Mouse (Mus musculus): ENCODE results near the gene Hnrnpc. TPM values are rescaled to one million over a fixed set of nuclear protein-coding genes. Genes with fewer than 3 reads are reported as not detected.

The Hnrnpc gene
- total RNA-seq (2014; fragmentation: Nextera tagmentation) (371 and 420 TPM in 2 replicates), total RNA-seq (2017) (758 and 809 TPM in 2 replicates)

DNA sequence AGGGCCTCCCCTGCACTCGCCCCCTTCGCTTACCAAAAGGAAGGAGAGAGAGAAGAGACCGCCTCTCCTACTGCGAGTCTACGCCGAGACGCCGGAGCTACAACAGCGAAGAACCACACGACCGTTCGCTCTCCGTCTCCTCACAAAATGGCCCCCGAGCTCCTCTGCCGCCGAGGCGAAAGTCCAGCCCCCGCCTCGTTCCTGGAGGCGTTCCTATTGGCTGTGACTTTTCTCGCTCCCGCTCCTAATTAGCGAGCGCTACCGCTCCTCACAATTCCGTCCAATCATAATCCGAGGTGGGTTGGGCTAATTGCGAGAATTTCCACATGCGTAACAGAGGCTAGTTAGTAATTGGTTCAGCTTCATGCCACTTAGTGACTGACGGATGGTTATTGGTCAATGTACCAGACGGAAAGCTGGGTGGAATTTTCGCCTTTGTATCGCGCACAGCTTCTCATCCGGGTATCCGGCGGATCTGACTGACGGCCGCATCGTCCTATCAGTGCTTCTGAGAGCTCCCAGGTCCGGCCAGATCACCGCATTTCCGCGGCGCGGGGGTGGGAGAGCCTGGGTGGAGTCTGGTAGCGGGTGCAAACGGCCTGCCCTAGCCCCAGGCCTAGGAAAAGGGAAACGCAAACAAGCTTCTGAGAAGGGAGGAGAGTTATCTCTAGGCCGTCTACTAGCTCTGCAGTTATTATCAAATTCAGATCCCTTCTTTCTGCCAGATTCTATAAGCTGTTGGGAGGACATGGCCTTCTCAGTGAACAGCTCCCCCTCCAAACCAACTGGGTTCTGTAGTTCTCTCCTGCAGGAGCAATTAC lies at the start of gene Hnrnpc:
Gene Hnrnpc (minus strand): TSS at position 173 of the 821 bp plus-strand sequence.
- peak; percentile 94 for ATAC-seq (replicated peaks; ENCODE audit: low FRiP score, low TSS enrichment, poor library complexity, severe bottlenecking)

- ATAC-seq (replicated peaks; ENCODE audit: low FRiP score, low TSS enrichment, poor library complexity, severe bottlenecking), result no peak
These were observed 48.8 kb upstream of the Hnrnpc start for GRCm38 (mm10) chr14:52152613-52153012.

DNA sequence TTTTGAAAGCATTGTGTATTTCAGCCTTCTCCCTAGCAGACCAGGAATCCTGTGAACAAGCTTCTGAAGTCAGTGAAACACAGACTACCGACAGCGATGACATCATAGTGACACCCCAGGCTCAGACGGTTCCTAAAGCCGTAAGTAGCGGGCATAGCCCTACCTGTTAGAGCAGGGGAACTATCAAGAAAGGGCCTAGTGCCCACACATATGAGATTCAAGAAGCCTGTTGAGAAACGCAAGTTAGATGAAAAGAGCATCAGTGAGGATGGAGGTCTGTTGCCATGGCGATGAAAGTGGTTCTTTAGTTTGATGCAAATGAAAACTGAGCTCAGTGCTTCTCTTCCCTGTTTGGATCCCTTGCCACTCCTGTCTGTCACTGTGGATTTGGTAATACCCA lies 48.4 kb upstream of the Hnrnpc start:
- ATAC-seq (replicated peaks; ENCODE audit: low FRiP score, low TSS enrichment, poor library complexity, severe bottlenecking), result no peak

GRCm38 (mm10) chr14:52149888-52150287 lies 46.1 kb upstream of the Hnrnpc start:
- no peak for ATAC-seq (replicated peaks; ENCODE audit: low FRiP score, low TSS enrichment, poor library complexity, severe bottlenecking)

DNA sequence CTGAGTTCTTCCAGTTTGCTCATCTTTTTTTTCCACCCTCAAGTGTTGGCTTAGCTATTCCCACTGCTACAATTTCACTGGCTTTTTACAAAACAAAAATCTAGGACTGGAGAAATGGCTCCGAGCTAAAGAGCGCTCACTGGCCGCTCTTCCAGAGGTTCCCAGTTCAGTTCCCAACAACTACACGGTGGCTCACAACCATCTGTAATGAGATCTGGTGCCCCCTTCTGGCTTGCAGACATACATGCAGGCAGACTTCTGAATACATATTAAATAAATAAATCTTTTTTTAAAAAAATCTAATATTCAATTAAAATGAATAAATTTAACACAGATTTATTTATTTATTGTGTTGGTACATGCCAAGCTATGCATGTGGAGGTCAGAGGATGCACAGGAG lies 42.7 kb upstream of the Hnrnpc start:
- ATAC-seq (replicated peaks; ENCODE audit: low FRiP score, low TSS enrichment, poor library complexity, severe bottlenecking), result no peak

GRCm38 (mm10) chr14:52144165-52144564 lies 40.3 kb upstream of the Hnrnpc start:
- ATAC-seq (replicated peaks; ENCODE audit: low FRiP score, low TSS enrichment, poor library complexity, severe bottlenecking), result no peak

DNA sequence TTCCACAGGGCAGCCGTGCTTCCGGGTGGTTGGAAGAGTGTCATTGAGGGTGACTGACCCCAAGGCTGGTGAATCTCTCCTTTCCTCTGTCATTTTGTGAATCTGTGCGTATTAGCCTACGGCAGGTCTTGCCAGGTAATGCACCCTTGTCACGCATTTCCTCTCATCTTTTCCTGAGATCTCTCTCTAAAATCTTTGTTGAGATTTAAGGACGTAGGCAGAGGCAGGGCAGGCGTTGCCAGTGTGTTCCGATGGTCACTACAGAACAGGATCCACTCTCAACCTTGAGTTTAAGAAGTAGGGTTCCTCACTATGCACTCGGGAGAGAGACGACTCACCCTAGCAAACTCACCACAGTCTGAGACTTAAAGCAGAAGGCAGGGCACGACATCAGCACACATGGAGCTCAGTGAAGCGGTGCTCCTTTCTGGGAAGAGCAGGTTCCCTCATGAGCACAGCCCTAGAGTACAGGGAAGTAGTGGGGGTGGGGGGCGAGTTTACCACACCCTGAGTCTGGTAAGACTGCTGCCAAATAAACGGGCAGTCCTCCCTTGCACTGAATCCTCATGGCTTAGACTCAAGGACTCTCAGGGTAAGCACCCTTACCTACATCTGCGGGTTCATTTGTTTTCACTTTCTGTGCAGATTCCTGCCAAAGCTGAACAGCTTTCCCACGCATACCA lies 37.8 kb upstream of the Hnrnpc start:
- peak; percentile 28; the same call in 1 of the 2 replicates for ATAC-seq (replicated peaks; ENCODE audit: low FRiP score, low TSS enrichment, poor library complexity, severe bottlenecking)

- ATAC-seq (replicated peaks; ENCODE audit: low FRiP score, low TSS enrichment, poor library complexity, severe bottlenecking), result peak; percentile 73
These were observed 37.0 kb upstream of the Hnrnpc start for GRCm38 (mm10) chr14:52140577-52141444.

GRCm38 (mm10) chr14:52133584-52133983 lies 29.8 kb upstream of the Hnrnpc start:
- ATAC-seq (replicated peaks; ENCODE audit: low FRiP score, low TSS enrichment, poor library complexity, severe bottlenecking), result peak; percentile 31

DNA sequence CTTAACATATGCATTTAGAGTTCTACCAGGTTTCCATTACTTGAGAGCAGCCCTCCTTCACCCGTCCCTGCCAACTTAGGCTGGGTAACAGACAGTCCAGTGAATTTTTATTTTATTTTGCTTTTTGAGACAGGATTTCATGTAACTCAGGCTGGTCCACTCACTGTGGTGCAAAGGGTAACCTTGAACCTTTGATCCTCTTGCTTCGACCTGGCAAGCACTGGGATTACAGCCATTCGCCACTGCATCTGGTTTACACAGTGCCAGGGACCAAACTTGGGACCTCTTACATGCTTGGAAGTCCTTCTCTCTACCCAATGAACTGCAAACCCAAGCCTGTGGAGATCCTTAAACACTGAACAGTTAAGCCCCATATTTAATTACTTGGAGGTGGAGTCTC lies 20.8 kb upstream of the Hnrnpc start:
- ATAC-seq (replicated peaks; ENCODE audit: low FRiP score, low TSS enrichment, poor library complexity, severe bottlenecking), result no peak

DNA sequence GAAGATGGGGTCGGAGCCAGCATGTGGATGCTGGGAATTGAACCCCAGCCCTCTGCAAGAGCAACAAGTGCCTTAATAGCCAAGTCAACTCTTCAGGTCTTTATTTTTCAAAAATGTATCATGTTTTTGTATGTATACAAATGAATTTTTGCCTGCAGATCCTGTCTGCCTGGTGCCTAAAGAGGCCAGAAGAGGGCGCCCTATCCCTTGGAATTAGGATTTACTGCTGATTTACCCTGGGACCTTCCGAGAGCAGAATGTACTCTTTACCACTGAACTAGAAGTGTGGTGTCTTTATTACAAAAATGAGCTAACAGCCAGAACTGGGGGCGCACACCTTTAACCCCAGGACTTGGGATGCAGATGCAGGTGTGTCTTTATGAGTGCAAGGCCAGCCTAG lies 20.1 kb upstream of the Hnrnpc start:
- ATAC-seq (replicated peaks; ENCODE audit: low FRiP score, low TSS enrichment, poor library complexity, severe bottlenecking), result peak; percentile 71

DNA sequence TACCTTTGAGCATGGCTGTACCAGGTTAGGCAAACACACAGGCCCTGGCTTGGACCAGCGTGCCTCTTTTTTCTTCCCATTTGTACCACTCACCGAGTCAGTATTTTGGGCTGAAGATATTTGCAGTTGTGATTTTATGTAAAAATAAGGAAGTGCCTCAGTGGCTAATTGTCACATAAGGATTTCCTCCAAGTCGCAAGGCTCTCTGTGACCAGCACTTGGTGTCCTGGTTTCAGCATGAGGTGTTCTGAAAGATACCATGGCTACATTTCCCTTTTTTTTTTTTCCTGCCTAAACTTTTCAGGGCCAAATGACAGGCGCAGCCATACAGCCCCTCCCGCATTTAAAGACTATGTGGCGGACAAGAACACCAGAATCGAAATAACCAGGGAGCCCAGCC lies 16.3 kb upstream of the Hnrnpc start:
- no peak for ATAC-seq (replicated peaks; ENCODE audit: low FRiP score, low TSS enrichment, poor library complexity, severe bottlenecking)

DNA sequence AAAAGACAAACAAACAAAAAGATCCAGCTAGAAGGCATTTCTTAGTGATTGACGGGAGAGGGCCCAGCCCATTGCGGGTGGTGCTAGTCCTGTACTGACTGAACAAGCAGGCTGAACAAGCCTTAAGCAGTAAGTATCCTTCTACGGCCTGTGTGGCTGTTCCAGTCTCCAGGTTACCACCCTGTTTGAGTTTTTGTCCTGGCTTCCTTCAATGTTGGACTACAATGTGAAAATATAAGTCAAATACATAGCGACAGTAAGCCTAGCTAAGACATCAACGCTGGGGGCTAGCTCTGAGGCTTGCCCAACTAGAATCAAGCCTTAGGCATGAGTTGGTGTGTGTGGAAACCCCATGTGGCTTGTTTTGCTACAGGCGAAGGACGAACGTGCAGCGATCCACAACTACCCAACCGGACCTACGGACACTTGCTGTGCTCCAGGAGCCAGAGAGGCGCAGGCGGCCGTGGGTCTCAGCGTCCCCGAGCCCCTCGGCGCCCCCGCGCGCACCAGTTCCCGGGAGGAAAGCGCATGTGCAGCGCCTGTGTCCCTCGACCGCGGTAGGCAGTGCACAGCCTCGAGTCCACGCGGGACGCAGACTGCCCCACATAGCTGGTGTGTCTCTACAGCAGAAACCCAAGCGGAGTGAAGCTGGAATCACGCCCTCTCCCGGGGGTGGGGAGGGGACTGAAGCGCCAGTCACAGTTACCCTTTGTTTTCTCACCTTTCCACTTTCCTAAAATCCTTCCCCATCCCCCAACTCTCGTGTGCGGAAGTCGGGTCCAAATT lies 15.2 kb upstream of the Hnrnpc start:
- peak; percentile 82 for ATAC-seq (replicated peaks; ENCODE audit: low FRiP score, low TSS enrichment, poor library complexity, severe bottlenecking)

DNA sequence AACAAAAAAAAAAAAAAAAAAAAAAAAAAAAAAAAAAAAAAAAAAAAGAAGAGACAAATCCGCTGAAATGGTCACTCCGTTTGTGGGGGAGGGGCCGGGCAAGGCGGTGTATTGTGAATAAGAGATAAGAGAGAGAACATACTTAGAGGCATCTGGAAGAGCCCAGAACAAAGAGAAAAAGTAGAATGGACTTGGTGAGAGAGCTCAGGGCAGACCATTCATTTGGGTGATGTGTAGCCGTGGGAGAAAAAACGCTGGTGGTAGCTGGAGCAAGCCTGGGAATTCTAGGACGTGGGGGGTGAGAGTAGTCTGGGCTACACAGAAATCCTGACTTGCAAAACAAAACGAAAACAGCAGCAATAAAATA lies 14.6 kb upstream of the Hnrnpc start:
- peak; percentile 35; the same call in 1 of the 2 replicates for ATAC-seq (replicated peaks; ENCODE audit: low FRiP score, low TSS enrichment, poor library complexity, severe bottlenecking)

DNA sequence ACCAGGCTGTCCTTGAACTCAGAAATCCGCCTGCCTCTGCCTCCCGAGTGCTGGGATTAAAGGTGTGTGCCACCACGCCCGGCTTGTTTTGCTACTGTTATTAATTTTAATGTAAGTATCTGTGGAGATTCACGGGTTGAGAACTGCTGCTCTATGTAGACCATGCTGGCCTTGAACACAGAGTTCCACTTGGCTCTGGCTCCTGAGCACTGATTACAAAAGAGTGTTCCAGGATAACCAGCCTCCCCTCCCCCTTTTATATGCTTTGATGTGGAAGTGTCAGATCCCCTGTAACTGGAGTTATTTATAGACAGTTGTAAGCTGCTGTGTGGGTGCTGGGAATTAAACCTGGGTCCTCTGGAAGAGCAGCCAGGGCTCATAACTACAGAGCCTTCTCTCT lies 13.4 kb upstream of the Hnrnpc start:
- no peak for ATAC-seq (replicated peaks; ENCODE audit: low FRiP score, low TSS enrichment, poor library complexity, severe bottlenecking)

DNA sequence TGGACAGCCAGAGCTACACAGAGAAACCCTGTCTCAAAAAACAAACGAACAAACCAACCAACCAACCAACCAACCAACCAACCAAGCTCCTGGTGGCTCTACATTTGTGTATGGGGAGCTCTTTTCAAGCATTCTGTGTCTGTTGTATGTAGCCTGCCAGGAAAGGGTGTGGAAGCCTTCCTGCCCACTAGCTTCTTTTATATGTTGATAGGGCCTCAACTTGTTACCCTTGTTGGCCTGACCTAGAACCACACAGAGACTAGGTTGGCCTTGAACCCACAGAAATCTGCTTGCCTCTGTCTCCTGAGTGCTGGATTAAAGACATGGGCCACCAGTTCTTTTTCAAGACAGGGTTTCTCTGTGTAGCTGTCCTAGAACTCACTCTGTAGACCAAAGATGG lies 10.3 kb upstream of the Hnrnpc start:
- no peak for ATAC-seq (replicated peaks; ENCODE audit: low FRiP score, low TSS enrichment, poor library complexity, severe bottlenecking)

DNA sequence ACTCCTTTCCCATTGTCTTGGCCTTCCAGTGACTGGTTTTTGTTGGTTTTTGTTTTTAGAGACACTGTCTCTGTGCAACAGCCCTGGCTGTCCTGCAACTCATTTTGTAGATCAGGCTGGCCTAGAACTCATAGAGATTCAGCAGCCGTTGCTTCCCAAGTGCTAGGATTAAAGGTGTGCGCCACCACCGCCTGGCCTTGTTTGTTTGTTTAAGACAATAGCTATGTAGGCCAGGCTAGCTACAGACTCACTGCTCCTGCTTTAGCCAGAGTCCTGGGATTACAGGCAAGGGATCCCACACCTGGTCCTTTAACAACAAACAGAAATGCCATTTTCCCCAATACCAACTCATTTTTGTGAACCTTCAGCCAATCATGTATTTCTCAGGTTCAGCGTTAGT lies 6.5 kb upstream of the Hnrnpc start, which contains the start of gene Rpgrip1:
Gene Rpgrip1 (plus strand): TSS at position 359 of the 400 bp plus-strand sequence.
- ATAC-seq (replicated peaks; ENCODE audit: low FRiP score, low TSS enrichment, poor library complexity, severe bottlenecking), result no peak

GRCm38 (mm10) chr14:52108025-52108424 lies 4.2 kb upstream of the Hnrnpc start:
- no peak for ATAC-seq (replicated peaks; ENCODE audit: low FRiP score, low TSS enrichment, poor library complexity, severe bottlenecking)

DNA sequence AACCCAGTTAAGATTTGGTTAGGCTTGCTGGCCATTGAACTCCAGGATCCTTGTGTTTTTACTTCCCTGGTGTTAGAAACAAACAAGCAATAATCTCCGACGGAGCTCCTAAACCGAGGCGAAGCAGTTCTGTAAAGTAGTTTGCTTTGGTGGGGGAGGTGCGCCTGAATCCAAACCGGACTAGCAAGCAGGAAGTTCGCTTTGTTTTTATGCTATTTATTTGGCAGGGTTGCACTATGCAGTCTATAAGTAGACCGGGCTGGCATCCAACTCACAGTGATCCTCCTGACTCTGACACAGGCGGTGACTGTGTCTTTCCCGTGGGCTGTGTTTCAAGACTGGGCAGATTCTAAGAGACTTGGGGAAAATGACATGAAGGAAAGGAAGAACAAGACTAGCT lies 2.9 kb upstream of the Hnrnpc start:
- no peak for ATAC-seq (replicated peaks; ENCODE audit: low FRiP score, low TSS enrichment, poor library complexity, severe bottlenecking)
